Mouse (Mus musculus) hindbrain, embryonic 14.5 days (tissue): ENCODE measurements at regions not wholly inside any gene's neighbourhood (a gene's known extent, or its start where the extent isn't known, plus 50 kb on each side); places are given as distances from the start of the nearest gene placed in this dataset.
A peak's percentile ranks its signal among the peaks of the same experiment; 100 is the strongest.

Experiments
- ATAC-seq: fragments of 200-750 bp; cut with Nextera tagmentation; 2 replicates; pipeline ENCODE4 v1.8.0; 2017; ENCODE audit warnings: moderate number of reproducible peaks, mild to moderate bottlenecking, moderate TSS enrichment, moderate library complexity; ENCODE audit not compliant: low FRiP score
- DNase-seq: peaks from one replicate; pipeline ENCODE4 v3.0.0-alpha.2; 2015; ENCODE audit warnings: low spot score
- H3K27ac ChIP-seq: fragments of 300-500 bp; sonication (generic); 2 replicates; pipeline ENCODE4 v1.5.1; 2014; ENCODE audit warnings: mild to moderate bottlenecking, moderate library complexity
- H3K27me3 ChIP-seq: fragments of 300-500 bp; sonication (generic); 2 replicates; pipeline ENCODE4 v1.6.1; 2014; ENCODE audit warnings: mild to moderate bottlenecking, low read length, mixed read lengths; ENCODE audit not compliant: control insufficient read depth, insufficient read depth
- H3K36me3 ChIP-seq: fragments of 300-500 bp; sonication (generic); replicated peaks from 2 replicates; pipeline ENCODE4 v1.6.1; 2014; ENCODE audit not compliant: control insufficient read depth, insufficient read depth
- H3K4me1 ChIP-seq: fragments of 300-500 bp; sonication (generic); replicated peaks from 2 replicates; pipeline ENCODE4 v1.6.1; 2014; ENCODE audit warnings: antibody characterized with exemption, low read length, mixed read lengths; ENCODE audit not compliant: control insufficient read depth, insufficient read depth
- H3K4me2 ChIP-seq: fragments of 300-500 bp; sonication (generic); replicated peaks from 2 replicates; pipeline ENCODE4 v1.6.1; 2014; ENCODE audit warnings: mild to moderate bottlenecking, moderate library complexity
- H3K4me3 ChIP-seq: fragments of 300-500 bp; sonication (generic); replicated peaks from 2 replicates; pipeline ENCODE4 v1.5.1; 2014; ENCODE audit warnings: mild to moderate bottlenecking, low read length
- H3K9ac ChIP-seq: fragments of 300-500 bp; sonication (generic); 2 replicates; pipeline ENCODE4 v1.6.1; 2014
- H3K9me3 ChIP-seq: fragments of 300-500 bp; sonication (generic); 2 replicates; pipeline ENCODE4 v1.6.1; 2016; ENCODE audit warnings: low read length; ENCODE audit not compliant: control insufficient read depth
- WGBS: fragments of 180-500 bp; shearing (Covaris S2); extraction: QIAGEN DNeasy Blood & Tissue Kit; methylation state at CpG from one replicate; pipeline ENCODE4 v1.1.7; 2014; 5-methylcytosine and 5-hydroxymethylcytosine counted together

DNA sequence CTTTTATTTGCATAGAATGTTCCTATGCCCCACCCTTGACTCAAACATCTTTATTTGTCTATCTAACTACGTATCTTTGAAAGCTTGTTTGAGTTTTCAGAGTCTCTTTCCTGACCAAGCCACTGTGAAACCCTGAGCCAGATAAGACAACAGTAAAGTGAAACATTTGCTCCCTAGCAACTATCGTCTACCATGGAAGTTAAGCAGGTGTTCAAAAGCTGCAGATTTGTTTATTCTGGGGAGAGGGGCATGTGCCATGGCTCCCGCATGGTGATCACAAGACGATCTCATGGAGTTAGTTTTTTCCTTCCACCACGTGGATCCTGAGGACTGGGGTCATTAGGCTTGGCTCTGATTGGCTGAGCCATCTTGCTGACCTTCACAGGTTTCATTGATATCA is 55.5 kb downstream of the Gm9972 start:
- ATAC-seq: no peak
- no peak for DNase-seq
- H3K27me3 ChIP-seq: no peaks in the 10 kb centered on the region
- 80% methylated on average over 5 of the region's 5 CpGs for WGBS
- H3K4me1 ChIP-seq: no peaks in the 10 kb centered on the region
- H3K9me3 ChIP-seq: no peaks in the 10 kb centered on the region
- no peak overlapping the region for H3K27ac ChIP-seq
- H3K4me3 ChIP-seq: no peak overlapping the region
- H3K4me2 ChIP-seq: no peak overlapping the region
- H3K36me3 ChIP-seq: no peaks in the 10 kb centered on the region
- no peak overlapping the region for H3K9ac ChIP-seq

DNA sequence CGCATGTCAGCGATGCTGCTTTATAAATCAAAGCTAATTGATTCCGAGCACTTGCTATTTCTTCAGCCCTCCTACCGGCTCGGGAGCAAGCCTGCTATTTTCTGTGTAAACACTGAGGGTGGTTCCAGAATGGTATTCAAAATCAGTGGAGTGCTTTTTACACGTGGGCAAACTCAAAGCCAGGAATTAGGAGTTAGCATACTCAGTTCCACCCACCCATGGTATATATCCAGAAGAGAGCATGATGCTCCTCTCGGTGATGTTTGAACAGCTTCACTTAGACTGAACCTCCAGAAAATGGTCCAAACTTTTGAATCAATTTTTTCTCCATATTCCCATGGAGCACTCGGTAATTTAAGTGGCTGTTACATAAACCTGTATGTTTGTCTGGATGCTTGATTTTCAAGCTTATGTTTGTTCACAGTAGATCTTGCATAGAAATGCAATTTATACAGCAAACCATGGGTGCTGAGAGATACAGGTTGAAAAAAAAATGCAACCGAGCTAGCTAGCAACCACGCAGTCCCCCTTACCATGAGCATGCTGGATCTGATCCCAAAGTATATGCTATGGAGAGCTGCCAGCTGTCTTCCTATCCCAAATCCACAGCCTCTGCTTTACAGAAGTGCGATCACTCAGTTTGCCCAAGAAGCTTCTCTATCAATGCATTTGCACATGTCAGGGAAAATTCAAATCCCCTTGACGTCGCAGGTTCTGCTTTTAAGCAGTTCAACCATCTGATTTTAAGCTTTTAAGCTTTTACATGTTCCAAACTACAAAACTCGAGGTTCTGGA is 56.8 kb downstream of the Gm9972 start:
- no peaks in the 10 kb centered on the region for H3K27me3 ChIP-seq
- no peak overlapping the region for H3K4me2 ChIP-seq
- WGBS: 72% methylated on average over 14 of the region's 14 CpGs
- ATAC-seq (no peak), DNase-seq (no peak)
- H3K4me1 ChIP-seq: no peaks in the 10 kb centered on the region
- no peaks in the 10 kb centered on the region for H3K9me3 ChIP-seq
- no peaks in the 10 kb centered on the region for H3K36me3 ChIP-seq
- H3K9ac ChIP-seq: no peak overlapping the region
- H3K27ac ChIP-seq: no peak overlapping the region
- H3K4me3 ChIP-seq: no peak overlapping the region

DNA sequence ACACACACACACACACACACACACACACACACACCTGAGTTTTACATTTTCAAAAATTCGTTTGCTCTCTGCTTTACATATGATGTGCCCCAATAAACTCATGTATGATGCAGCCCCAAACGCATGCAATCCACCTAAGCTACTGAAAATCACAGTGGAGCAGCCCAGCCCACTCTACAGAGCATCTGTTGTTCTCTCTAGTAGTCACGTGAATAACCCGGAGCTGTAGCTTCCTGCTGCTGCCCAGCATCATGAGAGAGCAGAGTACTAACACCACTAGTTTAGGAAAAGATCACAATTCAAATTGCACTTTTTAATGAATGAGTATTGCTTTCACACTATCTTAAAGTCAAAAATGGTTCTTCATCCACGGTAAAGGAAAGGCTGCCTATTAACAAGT is 56.7 kb upstream of the Atp10b start:
- Histone ChIP-seq H3K9ac (no peak overlapping the region), H3K4me1 (no peaks in the 10 kb centered on the region), H3K4me2 (no peak overlapping the region), H3K9me3 (no peaks in the 10 kb centered on the region), H3K27ac (no peak overlapping the region), H3K4me3 (no peak overlapping the region), H3K27me3 (no peaks in the 10 kb centered on the region), H3K36me3 (no peaks in the 10 kb centered on the region)
- DNase-seq: no peak
- no peak for ATAC-seq
- WGBS: 81% methylated on average over 5 of the region's 5 CpGs

DNA sequence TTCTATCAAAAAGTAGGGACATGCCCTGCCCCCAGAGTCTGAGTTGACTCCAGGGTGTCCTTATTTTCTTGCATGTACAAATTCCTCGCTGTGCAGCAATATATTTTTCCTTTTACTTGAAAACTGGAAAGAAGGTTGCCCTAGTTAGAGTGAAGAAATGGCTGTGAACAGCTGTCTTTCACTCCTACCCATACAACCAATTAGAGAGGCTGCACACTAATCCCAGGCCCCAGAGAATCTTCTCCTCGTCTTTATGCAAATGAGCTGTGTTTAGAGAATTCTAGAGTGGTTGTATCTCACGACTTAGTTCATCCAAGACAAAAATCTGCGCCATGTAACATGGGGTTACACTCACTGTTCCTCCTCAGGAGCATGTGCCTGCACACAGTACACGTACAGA is 53.7 kb upstream of the Atp10b start:
- 73% methylated on average over 5 of the region's 5 CpGs for WGBS
- no peak for DNase-seq

DNA sequence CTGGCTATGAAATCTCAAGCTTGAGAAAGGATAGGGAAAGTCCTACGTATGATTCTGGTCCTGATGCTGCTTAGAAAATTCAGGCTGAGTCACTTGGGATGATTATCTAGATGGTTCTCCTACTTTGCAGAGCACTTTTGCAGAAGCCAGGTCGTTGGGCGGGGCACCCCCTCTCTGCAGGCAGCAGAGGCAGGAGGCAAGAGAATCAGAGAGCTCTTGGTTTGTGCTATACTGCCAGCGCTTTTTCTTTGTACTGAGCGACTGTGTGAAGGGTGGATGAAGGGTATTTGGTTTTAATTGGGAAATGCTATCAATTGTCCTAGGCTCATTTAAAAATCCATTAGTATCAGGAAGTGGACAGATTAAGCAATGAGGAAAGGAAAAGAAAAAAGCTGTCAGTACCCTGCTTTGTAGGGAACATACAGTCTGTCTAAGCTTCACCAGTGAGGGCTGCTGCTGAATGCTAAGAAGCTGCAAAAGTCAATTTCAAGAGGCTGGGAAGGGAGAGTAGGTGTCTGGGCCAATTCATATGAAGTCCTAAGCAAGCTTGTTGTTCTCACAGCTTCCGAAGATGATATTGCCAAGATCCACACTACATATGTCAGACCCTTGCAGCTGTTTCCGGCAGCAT is 50.8 kb upstream of the Atp10b start:
- 82% methylated on average over 7 of the region's 7 CpGs for WGBS
- Histone ChIP-seq H3K27me3 (no peaks in the 10 kb centered on the region), H3K4me3 (no peak overlapping the region), H3K36me3 (no peaks in the 10 kb centered on the region), H3K4me2 (no peak overlapping the region), H3K9ac (no peak overlapping the region), H3K4me1 (no peaks in the 10 kb centered on the region), H3K27ac (no peak overlapping the region), H3K9me3 (no peaks in the 10 kb centered on the region)
- DNase-seq (peak; percentile 25), ATAC-seq (peak; percentile 55; the same call in 1 of the 2 replicates)

More for the DNA sequence above, 53.7 kb upstream of the Atp10b start:
- Histone ChIP-seq H3K27me3 (no peaks in the 10 kb centered on the region), H3K36me3 (no peaks in the 10 kb centered on the region), H3K4me1 (no peaks in the 10 kb centered on the region), H3K4me3 (no peak overlapping the region), H3K4me2 (no peak overlapping the region), H3K27ac (no peak overlapping the region), H3K9me3 (no peaks in the 10 kb centered on the region), H3K9ac (no peak overlapping the region)
- ATAC-seq: no peak
